Mouse (Mus musculus): Measurements from ENCODE around the gene Lctl. TPM values are rescaled to one million over a fixed set of nuclear protein-coding genes. Genes with fewer than 3 reads are reported as not detected.
"Not testable (repeated sequence)": the region's sequence is repeated elsewhere in the genome, so short reads cannot be mapped to it uniquely, and the experiment has no call there.

Lctl gene
- polyA plus RNA-seq, 1 experiment from 2014 or later, result not detected

DNA sequence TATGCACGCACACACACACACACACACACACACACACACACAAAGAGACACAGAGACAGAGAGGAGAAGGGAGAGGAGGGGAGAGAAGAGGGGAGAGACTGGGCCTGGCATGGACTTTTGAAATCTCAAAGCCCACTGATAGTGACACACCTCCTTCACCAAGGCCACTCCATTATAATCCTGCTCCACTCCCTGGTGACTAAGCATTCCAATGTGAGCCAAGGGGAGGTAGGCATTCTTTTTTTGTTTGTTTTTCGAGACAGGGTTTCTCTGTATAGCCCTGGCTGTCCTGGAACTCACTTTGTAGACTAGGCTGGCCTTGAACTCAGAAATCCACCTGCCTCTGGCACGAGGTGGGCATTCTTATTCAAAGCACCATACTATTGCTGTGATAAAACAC is 7.9 kb downstream of the Lctl start:
- H3K27ac ChIP-seq, result peak overlapping the region; percentile 64; the same call in 1 of the 2 replicates
- WGBS, result 74% methylated on average over 3 of the region's 3 CpGs
- H3K36me3 ChIP-seq; H3K4me3 ChIP-seq; H3K27me3 ChIP-seq (ENCODE audit: insufficient read depth, poor library complexity, severe bottlenecking); H3K9me3 ChIP-seq; DNase-seq (ENCODE audit: low spot score): not testable (repeated sequence)
- H3K4me1 ChIP-seq, result peaks cover 32% of the 10 kb centered on the region

DNA sequence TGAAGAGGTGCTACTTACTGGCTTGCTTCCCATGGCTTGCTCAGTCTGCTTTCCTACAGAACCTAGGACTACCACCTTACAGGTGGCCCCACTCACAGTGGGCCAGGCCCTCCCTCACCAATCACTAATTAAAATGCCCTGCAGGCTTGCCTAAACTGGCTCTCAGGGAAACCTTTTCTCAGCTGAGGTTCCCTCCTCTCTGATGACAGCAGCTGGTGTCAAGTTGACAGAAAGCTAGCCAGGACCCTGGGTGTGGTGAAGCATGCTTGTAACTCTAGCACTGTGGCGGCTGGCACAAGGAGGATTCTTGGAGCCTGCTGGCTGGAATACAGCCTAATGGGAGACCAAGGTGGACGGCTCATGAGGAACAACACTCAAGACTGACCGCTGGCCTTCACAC is 8.4 kb downstream of the Lctl start:
- 42% methylated on average over 3 of the region's 3 CpGs for WGBS

GRCm38 (mm10) chr9:64126121-64126520 is 9.2 kb downstream of the Lctl start:
- peak overlapping the region; percentile 29; the same call in 1 of the 2 replicates for H3K27ac ChIP-seq
- H3K4me3 ChIP-seq, result no peak overlapping the region
- WGBS, result 48% methylated on average over 12 of the region's 12 CpGs
- H3K27me3 ChIP-seq (ENCODE audit: insufficient read depth, poor library complexity, severe bottlenecking), result no peaks in the 10 kb centered on the region
- H3K4me1 ChIP-seq, result peaks cover 27% of the 10 kb centered on the region
- H3K9me3 ChIP-seq, result no peaks in the 10 kb centered on the region
- no peaks in the 10 kb centered on the region for H3K36me3 ChIP-seq
- DNase-seq (ENCODE audit: low spot score), result no peak

More for the DNA sequence above, 8.4 kb downstream of the Lctl start:
- Histone ChIP-seq H3K4me3 (no peak overlapping the region), H3K27me3 (ENCODE audit: insufficient read depth, poor library complexity, severe bottlenecking) (no peaks in the 10 kb centered on the region), H3K27ac (peak overlapping the region; percentile 64; the same call in 1 of the 2 replicates), H3K4me1 (peaks cover 32% of the 10 kb centered on the region), H3K9me3 (no peaks in the 10 kb centered on the region), H3K36me3 (no peaks in the 10 kb centered on the region)
- no peak for DNase-seq (ENCODE audit: low spot score)

DNA sequence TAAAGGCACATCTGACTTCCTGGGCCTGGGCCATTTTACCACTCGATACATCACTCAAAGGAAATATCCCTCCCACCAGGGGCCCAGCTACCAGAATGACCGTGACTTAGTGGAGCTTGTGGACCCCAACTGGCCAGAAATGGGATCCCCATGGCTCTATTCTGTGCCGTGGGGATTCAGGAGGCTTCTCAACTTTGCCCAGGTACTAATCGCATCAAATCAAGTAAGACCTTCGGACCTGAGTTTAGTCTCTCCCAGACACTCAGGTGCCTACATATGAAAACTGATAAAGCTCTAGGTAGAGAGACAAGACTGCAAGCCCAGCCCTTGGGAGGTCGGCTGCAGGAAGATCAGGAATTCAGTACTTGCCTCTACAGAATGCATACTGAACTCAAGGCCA is 14.7 kb downstream of the Lctl start:
- Histone ChIP-seq H3K36me3 (peaks cover 7% of the 10 kb centered on the region), H3K27me3 (ENCODE audit: insufficient read depth, poor library complexity, severe bottlenecking) (no peaks in the 10 kb centered on the region), H3K4me3 (no peak overlapping the region), H3K4me1 (peaks cover under 1% of the 10 kb centered on the region; the same call in 1 of the 2 replicates), H3K9me3 (no peaks in the 10 kb centered on the region), H3K27ac (no peak overlapping the region)
- WGBS, result 76% methylated on average over 6 of the region's 6 CpGs
- DNase-seq (ENCODE audit: low spot score), result no peak

DNA sequence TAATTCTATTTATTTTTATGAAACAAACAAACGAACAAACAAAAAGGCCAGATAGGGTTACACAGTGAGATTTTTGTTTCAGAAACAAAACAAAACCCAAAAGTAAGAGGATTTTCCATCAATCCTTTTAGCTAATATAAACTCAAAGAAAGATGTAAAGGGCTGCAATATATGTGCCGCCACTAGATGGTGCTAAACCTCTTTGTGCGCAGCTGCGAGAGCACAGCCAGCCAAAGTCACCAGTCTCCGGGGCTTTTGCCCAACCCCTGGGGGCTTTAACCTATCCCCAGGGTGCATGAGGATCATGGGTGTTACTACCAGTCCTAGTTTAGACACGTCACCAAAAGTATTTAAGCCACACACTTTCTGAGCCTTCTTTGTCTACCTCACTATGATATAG is 21.9 kb downstream of the Lctl start:
- H3K4me1 ChIP-seq; H3K27me3 ChIP-seq (ENCODE audit: insufficient read depth, poor library complexity, severe bottlenecking); H3K9me3 ChIP-seq; H3K27ac ChIP-seq; DNase-seq (ENCODE audit: low spot score); H3K4me3 ChIP-seq: not testable (repeated sequence)
- WGBS, result 9% methylated on average over 6 of the region's 6 CpGs
- peaks cover 58% of the 10 kb centered on the region for H3K36me3 ChIP-seq

DNA sequence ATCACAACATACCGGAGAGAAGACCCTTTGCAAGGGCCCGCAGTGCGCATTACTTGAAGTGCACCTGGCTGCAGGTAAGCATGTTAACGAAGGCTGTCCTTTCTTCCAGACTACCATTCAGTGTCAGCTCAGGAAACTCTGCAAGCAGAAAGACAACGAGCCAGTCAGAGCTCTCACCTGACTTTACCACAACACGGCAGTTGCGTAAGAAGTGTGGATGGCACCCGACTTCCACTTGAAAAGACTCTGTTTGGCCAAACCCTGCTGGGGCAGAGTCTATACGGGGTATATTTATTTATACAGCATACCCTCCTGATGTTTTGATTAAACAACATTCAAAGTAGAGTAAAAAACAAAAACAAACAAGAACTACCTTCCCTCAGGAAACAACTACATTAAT is 22.9 kb downstream of the Lctl start:
- Histone ChIP-seq H3K9me3 (no peaks in the 10 kb centered on the region), H3K4me1 (no peaks in the 10 kb centered on the region), H3K4me3 (no peak overlapping the region), H3K36me3 (peaks cover 65% of the 10 kb centered on the region), H3K27ac (no peak overlapping the region), H3K27me3 (ENCODE audit: insufficient read depth, poor library complexity, severe bottlenecking) (no peaks in the 10 kb centered on the region)
- WGBS, result 90% methylated on average over 9 of the region's 9 CpGs
- DNase-seq (ENCODE audit: low spot score), result no peak

GRCm38 (mm10) chr9:64156641-64157040 is 39.7 kb downstream of the Lctl start:
- peaks cover 94% of the 10 kb centered on the region for H3K36me3 ChIP-seq
- no peaks in the 10 kb centered on the region for H3K4me1 ChIP-seq
- no peak for DNase-seq (ENCODE audit: low spot score)
- H3K27ac ChIP-seq, result no peak overlapping the region
- H3K9me3 ChIP-seq, result no peaks in the 10 kb centered on the region
- H3K4me3 ChIP-seq, result no peak overlapping the region
- 79% methylated on average over 1 of the region's 1 CpGs for WGBS
- H3K27me3 ChIP-seq (ENCODE audit: insufficient read depth, poor library complexity, severe bottlenecking), result no peaks in the 10 kb centered on the region

DNA sequence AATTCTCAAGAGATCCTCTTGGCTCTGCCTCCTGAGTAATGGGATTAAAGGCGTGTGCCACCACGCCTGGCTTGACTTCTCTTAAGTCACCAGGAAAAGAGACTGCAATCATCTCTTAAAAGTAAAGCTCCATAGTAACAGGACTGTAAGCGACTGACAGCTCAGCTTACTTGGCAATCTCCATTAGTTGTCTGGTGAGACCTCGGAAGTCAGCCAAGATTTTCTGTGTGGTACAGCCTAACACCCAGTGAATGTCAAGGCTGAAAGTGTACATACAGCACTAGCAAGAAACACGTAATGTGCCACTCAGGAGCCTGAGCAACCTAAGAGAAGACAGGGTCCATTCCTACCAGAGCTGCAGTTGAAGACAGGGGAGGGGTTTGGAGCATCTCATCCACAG is 43.5 kb downstream of the Lctl start:
- no peaks in the 10 kb centered on the region for H3K27me3 ChIP-seq (ENCODE audit: insufficient read depth, poor library complexity, severe bottlenecking)
- H3K4me1 ChIP-seq, result no peaks in the 10 kb centered on the region
- no peak overlapping the region for H3K4me3 ChIP-seq
- H3K27ac ChIP-seq, result no peak overlapping the region
- no peaks in the 10 kb centered on the region for H3K9me3 ChIP-seq
- 93% methylated on average over 5 of the region's 5 CpGs for WGBS
- peaks cover 90% of the 10 kb centered on the region for H3K36me3 ChIP-seq
- no peak for DNase-seq (ENCODE audit: low spot score)

- Histone ChIP-seq H3K4me1 (peaks cover 12% of the 10 kb centered on the region; the same call in 1 of the 2 replicates), H3K36me3 (peaks cover 29% of the 10 kb centered on the region)
- 81% methylated on average over 3 of the region's 3 CpGs for WGBS
- not testable (repeated sequence) for H3K27me3 ChIP-seq (ENCODE audit: insufficient read depth, poor library complexity, severe bottlenecking); H3K9me3 ChIP-seq; DNase-seq (ENCODE audit: low spot score); H3K4me3 ChIP-seq; H3K27ac ChIP-seq
These were observed 53.0 kb downstream of the Lctl start for GRCm38 (mm10) chr9:64169967-64170366.

DNA sequence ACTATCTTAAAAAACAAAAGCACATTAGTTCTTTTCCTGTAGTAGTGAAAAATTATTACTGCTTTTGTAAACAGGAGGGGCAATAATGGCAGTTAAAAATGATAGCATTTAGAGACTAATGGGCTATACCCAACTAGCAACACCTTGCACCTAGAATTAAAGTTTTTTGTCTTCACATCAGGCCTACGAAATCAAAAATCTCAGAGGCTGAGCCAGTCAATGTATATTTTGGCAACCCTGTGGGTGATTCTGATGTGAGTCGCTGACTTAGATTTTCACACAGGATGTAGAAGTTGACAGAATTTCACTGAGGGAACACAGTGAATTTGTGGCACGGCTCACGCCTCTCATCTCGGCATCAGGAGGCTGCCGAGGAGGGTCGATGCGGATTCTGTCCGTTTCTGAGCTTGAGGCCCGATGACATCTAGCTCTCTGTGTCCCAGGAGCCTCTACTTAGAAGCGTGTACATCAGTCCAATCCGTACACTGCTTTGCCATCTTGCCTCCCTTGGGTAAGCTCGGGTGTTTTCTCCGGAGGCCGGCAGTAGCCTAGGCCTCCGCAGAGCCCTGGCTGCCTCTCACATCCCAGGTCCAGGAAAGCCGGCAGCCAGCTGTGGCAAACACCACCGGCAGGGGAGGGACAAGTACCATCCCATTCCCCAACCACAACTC is 55.3 kb downstream of the Lctl start:
- no peaks in the 10 kb centered on the region for H3K9me3 ChIP-seq
- peaks cover 36% of the 10 kb centered on the region for H3K36me3 ChIP-seq
- H3K27me3 ChIP-seq (ENCODE audit: insufficient read depth, poor library complexity, severe bottlenecking), result no peaks in the 10 kb centered on the region
- H3K4me3 ChIP-seq, result peak overlapping the region; percentile 88
- 2% methylated on average over 18 of the region's 18 CpGs for WGBS
- peaks cover 12% of the 10 kb centered on the region; the same call in 1 of the 2 replicates for H3K4me1 ChIP-seq
- H3K27ac ChIP-seq, result peak overlapping the region; percentile 97
- DNase-seq (ENCODE audit: low spot score), result peak; percentile 91

DNA sequence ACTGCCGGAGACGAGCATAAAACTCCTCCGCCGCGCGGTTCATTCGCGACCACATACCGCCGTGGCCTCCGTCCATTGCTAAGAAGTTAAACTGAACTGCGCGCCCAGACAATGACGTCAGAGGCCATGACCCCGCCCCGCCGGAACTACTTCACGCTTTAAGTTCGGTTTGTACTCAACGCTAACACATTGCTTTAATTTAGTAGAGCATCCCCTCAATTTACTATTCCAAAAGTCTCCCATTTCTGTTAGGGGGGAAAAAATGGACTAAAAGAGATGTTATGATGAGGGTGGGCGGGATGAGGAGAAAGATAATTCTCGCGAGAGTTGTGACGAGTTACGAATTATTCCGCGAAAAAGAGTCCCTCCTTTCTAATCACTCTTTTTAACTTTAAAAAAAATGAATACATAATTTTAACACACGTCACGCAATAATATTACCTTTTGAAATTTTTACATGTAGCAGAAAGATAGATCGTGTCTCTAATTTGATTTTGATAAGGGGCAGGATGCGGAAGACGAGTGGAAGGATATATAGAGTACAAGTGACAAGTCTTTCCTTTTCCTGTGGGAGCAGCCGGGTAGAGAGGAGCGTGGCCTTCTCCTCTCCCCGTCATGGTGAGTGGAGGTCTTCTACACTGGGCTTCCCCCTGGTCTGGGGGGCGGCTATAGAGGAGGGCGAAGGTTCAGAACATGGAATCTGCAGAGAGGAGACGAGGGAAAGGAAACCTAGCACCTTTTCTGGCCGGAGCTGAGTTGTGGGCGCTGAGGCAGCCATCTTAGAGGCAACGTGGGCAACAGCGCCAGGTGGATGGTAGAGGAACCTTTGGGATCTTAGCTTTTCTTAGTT is 56.1 kb downstream of the Lctl start, which contains the start of the genes Zwilch and Rpl4:
Gene Zwilch (minus strand): TSS at position 289 of the 850 bp plus-strand sequence.
Gene Rpl4 (plus strand): TSS at position 560 of the 850 bp plus-strand sequence.
- peak; percentile 86 for DNase-seq (ENCODE audit: low spot score)
- Histone ChIP-seq H3K36me3 (peaks cover 41% of the 10 kb centered on the region), H3K4me1 (peaks cover 12% of the 10 kb centered on the region; the same call in 1 of the 2 replicates), H3K4me3 (peak within 1 kb of the TSS; percentile 88), H3K27ac (peak within 1 kb of the TSS; percentile 97), H3K27me3 (ENCODE audit: insufficient read depth, poor library complexity, severe bottlenecking) (no peaks in the 10 kb centered on the region), H3K9me3 (no peaks in the 10 kb centered on the region)
- WGBS, result under 1% methylated on average over 42 of the region's 42 CpGs

- Histone ChIP-seq H3K9me3 (no peaks in the 10 kb centered on the region), H3K27me3 (ENCODE audit: insufficient read depth, poor library complexity, severe bottlenecking) (no peaks in the 10 kb centered on the region), H3K36me3 (peaks cover 45% of the 10 kb centered on the region), H3K4me1 (peaks cover 12% of the 10 kb centered on the region; the same call in 1 of the 2 replicates), H3K4me3 (peak overlapping the region; percentile 88), H3K27ac (peak overlapping the region; percentile 97)
- under 1% methylated on average over 16 of the region's 16 CpGs for WGBS
- DNase-seq (ENCODE audit: low spot score), result no peak
These were observed 56.8 kb downstream of the Lctl start for GRCm38 (mm10) chr9:64173666-64174220.

DNA sequence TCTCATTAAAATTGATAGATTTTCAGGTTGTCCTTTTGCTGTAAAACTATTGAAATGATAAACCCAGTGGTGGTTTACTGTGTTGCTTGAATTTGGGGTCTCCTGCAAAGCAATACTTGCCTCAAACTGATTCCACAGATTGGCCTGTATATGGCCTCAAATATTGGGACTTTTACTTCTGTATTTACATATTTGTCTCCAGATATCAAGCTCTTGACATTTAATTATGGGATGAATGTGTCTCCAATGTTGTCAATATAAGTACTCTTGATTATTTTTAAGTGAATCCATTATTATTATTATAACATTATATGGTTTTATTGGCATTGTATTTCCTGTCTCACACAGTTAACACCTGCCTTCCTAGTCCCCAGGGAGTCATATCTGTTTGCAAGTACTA is 57.4 kb downstream of the Lctl start:
- peak overlapping the region; percentile 97; the same call in 1 of the 2 replicates for H3K27ac ChIP-seq
- H3K36me3 ChIP-seq, result peaks cover 47% of the 10 kb centered on the region
- H3K27me3 ChIP-seq (ENCODE audit: insufficient read depth, poor library complexity, severe bottlenecking), result no peaks in the 10 kb centered on the region
- no peak for DNase-seq (ENCODE audit: low spot score)
- H3K9me3 ChIP-seq, result no peaks in the 10 kb centered on the region
- peaks cover 12% of the 10 kb centered on the region; the same call in 1 of the 2 replicates for H3K4me1 ChIP-seq
- peak overlapping the region; percentile 88 for H3K4me3 ChIP-seq
